Mouse (Mus musculus) liver, embryonic 12.5 days (tissue): ENCODE data around the gene Piezo1. TPM values are rescaled to one million over a fixed set of nuclear protein-coding genes. Genes with fewer than 3 reads are reported as not detected.
"Not testable (repeated sequence)": the region's sequence is repeated elsewhere in the genome, so short reads cannot be mapped to it uniquely, and the experiment has no call there.

ENCODE experiments used
- ATAC-seq: fragments of 200-750 bp; cut with Nextera tagmentation; 2 replicates; pipeline ENCODE4 v1.8.0; 2017; ENCODE audit warnings: moderate number of reproducible peaks, mild to moderate bottlenecking, moderate library complexity
- H3K27ac ChIP-seq: fragments of 300-500 bp; sonication (generic); 2 replicates; pipeline ENCODE4 v1.5.1; 2016; ENCODE audit warnings: mild to moderate bottlenecking
- H3K27me3 ChIP-seq: fragments of 300-500 bp; sonication (generic); replicated peaks from 2 replicates; pipeline ENCODE4 v1.6.1; 2016; ENCODE audit warnings: mild to moderate bottlenecking, moderate library complexity
- H3K36me3 ChIP-seq: fragments of 300-500 bp; sonication (generic); 2 replicates; pipeline ENCODE4 v1.6.1; 2016; ENCODE audit warnings: mild to moderate bottlenecking, moderate library complexity
- H3K4me1 ChIP-seq: fragments of 300-500 bp; sonication (generic); 2 replicates; pipeline ENCODE4 v1.6.1; 2016
- H3K4me2 ChIP-seq: fragments of 300-500 bp; sonication (generic); 2 replicates; pipeline ENCODE4 v1.6.1; 2016; ENCODE audit warnings: mild to moderate bottlenecking, moderate library complexity
- H3K4me3 ChIP-seq: fragments of 300-500 bp; sonication (generic); 2 replicates; pipeline ENCODE4 v1.5.1; 2016; ENCODE audit warnings: mild to moderate bottlenecking, moderate library complexity
- H3K9ac ChIP-seq: fragments of 300-500 bp; sonication (generic); 2 replicates; pipeline ENCODE4 v1.6.1; 2016; ENCODE audit warnings: mild to moderate bottlenecking, moderate library complexity
- H3K9me3 ChIP-seq: fragments of 300-500 bp; sonication (generic); replicated peaks from 2 replicates; pipeline ENCODE4 v1.6.1; 2016; ENCODE audit warnings: mild to moderate bottlenecking, moderate library complexity
- WGBS: fragments of 180-500 bp; shearing (Covaris S2); methylation state at CpG from one replicate; pipeline ENCODE4 v1.1.7; 2016; ENCODE audit not compliant: insufficient replicate concordance; 5-methylcytosine and 5-hydroxymethylcytosine counted together
- polyA plus RNA-seq: library from polyadenylated mRNA; unstranded; fragments of >200 nt; fragmentation: Nextera tagmentation; extraction: Ambion mirVana; gene quantifications from 2 replicates; pipeline ENCODE4 v1.2.1, GENCODE M21; 2016

The Piezo1 gene
- polyA plus RNA-seq, 1 experiment from 2014 or later: 21.7 TPM

DNA sequence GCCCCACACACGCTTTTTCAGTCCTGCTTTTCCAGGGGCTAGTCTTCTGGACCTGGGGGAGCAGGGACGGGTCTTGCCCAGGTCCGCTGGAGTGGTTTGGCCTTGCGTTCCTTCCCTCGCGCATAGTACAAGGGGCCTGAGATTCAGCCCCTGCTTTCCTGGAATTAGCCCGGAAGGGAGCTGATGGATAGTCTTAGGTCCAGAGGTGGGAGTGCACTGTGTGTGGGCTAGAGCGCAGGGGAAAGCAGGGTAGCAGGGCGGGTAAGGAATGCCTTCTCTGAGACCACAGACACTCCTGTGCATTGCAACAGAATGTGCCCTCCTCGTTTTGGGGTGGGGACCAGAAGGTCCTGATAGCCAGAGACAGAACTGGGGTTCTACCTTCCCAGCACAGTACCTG is 26.0 kb upstream of the Piezo1 start:
- Histone ChIP-seq H3K27ac (no peak overlapping the region), H3K4me3 (peak overlapping the region; percentile 71; the same call in 1 of the 2 replicates), H3K9ac (no peak overlapping the region), H3K27me3 (no peaks in the 10 kb centered on the region), H3K36me3 (peaks cover 29% of the 10 kb centered on the region), H3K4me1 (peaks cover 52% of the 10 kb centered on the region), H3K4me2 (peak overlapping the region; percentile 92), H3K9me3 (no peaks in the 10 kb centered on the region)
- peak; percentile 1; the same call in 1 of the 2 replicates for ATAC-seq
- WGBS: 61% methylated on average over 10 of the region's 10 CpGs

DNA sequence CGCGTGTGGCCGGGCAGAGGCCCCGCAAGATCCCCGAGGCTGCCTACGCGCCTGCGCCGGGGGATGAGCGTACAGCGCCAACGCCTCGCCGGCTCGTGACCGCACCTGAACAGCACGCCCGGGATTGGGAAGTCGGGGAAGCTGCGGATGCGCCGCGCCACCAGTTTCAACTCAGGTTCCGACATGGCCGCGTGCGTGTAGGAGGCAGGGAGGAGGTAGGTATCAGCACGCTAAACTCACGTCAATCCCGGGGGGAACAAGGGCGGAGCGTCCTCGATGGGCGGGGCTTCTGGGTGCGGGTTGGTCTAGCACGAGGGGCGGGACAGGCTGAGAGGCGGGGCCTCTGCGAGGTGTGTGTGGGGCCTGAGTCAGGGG is 25.5 kb upstream of the Piezo1 start, which contains the start of gene Aprt:
Gene Aprt (minus strand): TSS at position 262 of the 375 bp plus-strand sequence.
- H3K27ac ChIP-seq: peak within 1 kb of the TSS; percentile 83
- ATAC-seq: peak; percentile 87
- no peaks in the 10 kb centered on the region for H3K27me3 ChIP-seq
- H3K9ac ChIP-seq: peak within 1 kb of the TSS; percentile 77
- H3K4me1 ChIP-seq: peaks cover 57% of the 10 kb centered on the region
- peaks cover 34% of the 10 kb centered on the region for H3K36me3 ChIP-seq
- peak within 1 kb of the TSS; percentile 92 for H3K4me2 ChIP-seq
- H3K4me3 ChIP-seq: peak within 1 kb of the TSS; percentile 71
- H3K9me3 ChIP-seq: no peaks in the 10 kb centered on the region
- 2% methylated on average over 39 of the region's 39 CpGs for WGBS

DNA sequence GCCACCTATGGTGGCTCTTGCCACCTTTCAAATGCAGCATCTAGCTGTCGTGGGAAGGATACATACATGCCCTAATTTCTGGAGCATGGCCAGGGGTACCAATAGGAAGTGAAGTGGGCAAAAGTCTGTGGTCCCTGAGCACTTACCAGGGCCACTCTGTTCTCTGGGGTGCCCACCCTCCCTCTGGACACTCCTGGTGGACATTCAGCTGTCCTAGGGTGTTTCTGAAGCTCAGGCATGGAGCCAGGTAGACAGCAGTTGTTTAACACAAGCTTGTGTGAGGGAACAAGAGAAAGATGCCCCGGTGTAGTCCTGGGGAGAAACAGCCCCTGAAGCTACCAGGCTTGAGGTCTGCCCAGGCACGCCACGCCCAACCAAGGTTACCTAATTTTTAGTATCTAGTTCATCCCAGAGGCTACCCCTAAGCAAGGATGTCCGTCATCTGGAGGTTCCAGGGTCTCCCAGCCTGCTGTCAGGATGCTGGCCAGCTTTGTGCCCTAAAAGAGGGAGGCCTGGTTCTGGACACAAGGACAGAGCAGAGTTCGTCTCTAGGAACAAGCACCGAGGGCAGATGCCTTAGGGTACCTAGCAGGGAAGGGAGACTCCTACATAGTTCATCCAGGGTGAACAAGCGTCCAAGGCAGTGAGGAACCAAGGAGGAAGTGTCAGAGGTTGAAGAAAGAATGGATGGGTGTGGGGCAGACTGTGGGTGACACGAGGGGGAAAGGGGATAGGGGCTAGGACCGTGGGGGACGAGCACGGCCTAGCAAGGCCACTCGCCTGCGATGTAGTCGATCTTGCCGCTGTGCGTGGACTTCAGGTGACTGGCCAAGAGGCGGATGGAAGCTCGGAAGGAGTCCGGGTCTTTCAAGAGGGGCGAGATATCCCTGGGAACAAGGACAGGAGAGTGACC is 24.9 kb upstream of the Piezo1 start:
- peak overlapping the region; percentile 92 for H3K4me2 ChIP-seq
- peak overlapping the region; percentile 77 for H3K9ac ChIP-seq
- peak overlapping the region; percentile 83 for H3K27ac ChIP-seq
- peaks cover 41% of the 10 kb centered on the region for H3K36me3 ChIP-seq
- peak overlapping the region; percentile 71 for H3K4me3 ChIP-seq
- 5% methylated on average over 21 of the region's 21 CpGs for WGBS
- H3K9me3 ChIP-seq: no peaks in the 10 kb centered on the region
- 0 out of 2 replicates have a peak, but pooled peaks have one; percentile 2 for ATAC-seq
- peaks cover 63% of the 10 kb centered on the region for H3K4me1 ChIP-seq
- no peaks in the 10 kb centered on the region for H3K27me3 ChIP-seq

DNA sequence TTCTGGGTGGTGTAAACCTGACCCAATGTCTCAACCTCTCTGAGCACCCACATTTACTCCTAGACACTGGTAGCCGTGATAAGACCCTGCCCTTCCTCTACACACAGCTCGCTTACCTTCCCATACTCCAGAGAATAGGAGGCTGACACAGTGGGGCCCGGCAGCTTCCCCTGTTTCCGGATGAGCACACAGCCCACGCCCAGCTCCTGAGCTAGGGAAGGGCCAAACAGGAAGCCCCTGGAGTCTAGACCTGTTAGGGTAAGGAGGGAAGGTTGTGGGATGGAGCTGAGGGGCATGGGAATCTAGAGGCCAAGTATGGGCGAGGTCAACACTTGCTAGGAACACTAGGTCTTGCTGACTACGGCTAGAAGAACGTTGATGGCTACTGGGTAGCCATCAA is 24.2 kb upstream of the Piezo1 start:
- peak; percentile 33 for ATAC-seq
- Histone ChIP-seq H3K4me3 (peak overlapping the region; percentile 71), H3K4me2 (peak overlapping the region; percentile 92), H3K9ac (peak overlapping the region; percentile 77), H3K4me1 (peaks cover 70% of the 10 kb centered on the region), H3K27ac (peak overlapping the region; percentile 83), H3K36me3 (peaks cover 48% of the 10 kb centered on the region), H3K9me3 (no peaks in the 10 kb centered on the region), H3K27me3 (no peaks in the 10 kb centered on the region)
- 15% methylated on average over 8 of the region's 8 CpGs for WGBS

DNA sequence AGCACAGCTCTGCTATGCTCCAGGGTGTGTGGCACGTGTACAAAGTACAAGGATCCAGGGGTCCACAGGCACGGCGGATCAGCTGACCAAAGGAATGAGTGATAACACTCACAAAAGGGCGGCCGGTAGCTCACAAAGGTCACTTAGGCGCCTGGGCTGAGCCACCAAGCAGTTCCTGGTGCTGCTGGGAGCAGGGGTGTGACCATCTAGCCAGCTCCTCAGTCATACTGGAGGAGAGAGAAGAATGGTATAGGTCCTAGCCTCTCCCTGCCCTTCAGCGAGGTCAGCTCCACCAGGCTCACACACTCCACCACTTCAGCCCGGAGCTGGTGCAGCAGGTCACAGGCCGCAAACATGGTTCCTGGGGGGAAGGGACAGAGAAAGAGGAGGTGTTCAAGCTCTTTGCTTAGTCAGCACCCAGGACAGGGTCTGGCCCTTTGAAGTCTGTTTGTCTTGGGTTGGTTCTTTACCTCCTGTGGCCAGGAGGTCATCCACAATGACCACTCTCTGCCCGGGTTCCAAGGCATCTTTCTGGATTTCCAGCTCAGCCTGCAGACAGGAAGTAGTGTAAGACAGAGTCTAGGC is 23.6 kb upstream of the Piezo1 start:
- H3K4me3 ChIP-seq: peak overlapping the region; percentile 71
- no peaks in the 10 kb centered on the region for H3K27me3 ChIP-seq
- peak overlapping the region; percentile 83 for H3K27ac ChIP-seq
- peaks cover 76% of the 10 kb centered on the region for H3K4me1 ChIP-seq
- peaks cover 53% of the 10 kb centered on the region for H3K36me3 ChIP-seq
- H3K4me2 ChIP-seq: peak overlapping the region; percentile 92
- 15% methylated on average over 10 of the region's 10 CpGs for WGBS
- peak overlapping the region; percentile 77 for H3K9ac ChIP-seq
- peak; percentile 19; the same call in 1 of the 2 replicates for ATAC-seq
- H3K9me3 ChIP-seq: no peaks in the 10 kb centered on the region

DNA sequence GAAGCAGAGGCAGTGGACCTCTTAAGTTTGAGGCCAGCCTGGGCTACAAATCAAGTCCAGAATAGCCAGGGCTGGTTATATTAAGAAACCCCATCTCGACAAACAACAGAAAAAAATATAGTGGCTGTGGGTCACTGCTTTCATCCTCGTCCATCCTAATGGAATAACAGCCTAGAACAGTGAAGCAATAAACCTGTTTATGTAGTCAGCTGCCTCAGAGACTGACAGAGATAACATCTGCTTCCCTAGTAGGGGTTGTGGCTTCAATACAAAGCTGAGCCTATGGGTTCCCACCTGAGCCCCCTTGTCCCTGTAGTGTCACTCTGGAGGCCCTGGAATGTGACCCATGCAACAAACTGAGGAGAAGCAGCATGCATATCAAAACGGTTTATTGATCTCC is 23.1 kb upstream of the Piezo1 start:
- ATAC-seq: no peak
- no peaks in the 10 kb centered on the region for H3K27me3 ChIP-seq
- H3K4me1 ChIP-seq: peaks cover 81% of the 10 kb centered on the region
- H3K4me3 ChIP-seq: peak overlapping the region; percentile 71; the same call in 1 of the 2 replicates
- peak overlapping the region; percentile 83 for H3K27ac ChIP-seq
- WGBS: 46% methylated on average over 3 of the region's 3 CpGs
- peaks cover 58% of the 10 kb centered on the region for H3K36me3 ChIP-seq
- H3K9me3 ChIP-seq: no peaks in the 10 kb centered on the region
- peak overlapping the region; percentile 92 for H3K4me2 ChIP-seq
- peak overlapping the region; percentile 77 for H3K9ac ChIP-seq

DNA sequence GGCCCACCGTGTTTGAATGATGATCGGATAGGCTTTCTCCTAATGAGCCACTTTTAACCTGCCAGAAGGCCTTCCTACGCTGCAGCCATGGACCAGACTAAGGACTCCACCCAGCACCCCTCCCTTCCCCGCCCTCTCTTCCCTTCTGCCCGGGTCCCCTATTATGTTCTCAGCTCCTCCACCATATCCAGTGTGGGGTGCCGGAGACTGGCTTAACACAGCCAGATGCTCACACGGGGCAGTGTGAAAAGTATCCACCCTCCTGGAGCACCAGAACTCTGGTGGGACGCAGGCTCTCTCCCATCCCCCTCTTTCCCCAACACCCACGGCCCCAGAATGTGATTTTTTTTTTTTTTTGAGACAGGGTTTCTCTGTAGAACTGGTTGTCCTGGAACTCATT is 22.4 kb upstream of the Piezo1 start:
- H3K4me3 ChIP-seq: no peak overlapping the region
- peak overlapping the region; percentile 83 for H3K27ac ChIP-seq
- H3K36me3 ChIP-seq: peaks cover 63% of the 10 kb centered on the region
- no peaks in the 10 kb centered on the region for H3K27me3 ChIP-seq
- ATAC-seq: no peak
- no peak overlapping the region for H3K4me2 ChIP-seq
- H3K9me3 ChIP-seq: no peaks in the 10 kb centered on the region
- peaks cover 87% of the 10 kb centered on the region for H3K4me1 ChIP-seq
- no peak overlapping the region for H3K9ac ChIP-seq
- WGBS: 41% methylated on average over 9 of the region's 9 CpGs

DNA sequence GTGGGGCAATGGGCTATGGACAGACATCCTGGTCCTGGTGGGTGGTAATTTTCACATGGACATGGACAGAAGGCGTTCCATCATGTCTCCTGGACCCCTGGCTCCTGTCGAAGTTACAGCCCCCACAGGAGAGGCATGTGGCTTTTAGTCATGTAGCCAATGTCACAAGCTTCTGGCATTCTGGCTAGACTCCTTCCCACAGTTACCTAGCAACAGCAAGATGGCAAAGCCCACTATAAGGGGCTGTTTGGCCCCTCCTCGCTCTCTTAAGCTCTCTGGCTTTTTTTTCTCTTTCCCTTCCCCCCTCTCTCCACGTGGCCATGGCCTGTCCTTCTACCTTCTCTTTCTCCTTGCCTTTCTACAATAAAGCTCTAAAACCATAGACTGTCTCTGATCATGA is 22.0 kb upstream of the Piezo1 start:
- H3K9me3 ChIP-seq, H3K4me3 ChIP-seq, ATAC-seq, H3K27me3 ChIP-seq, H3K9ac ChIP-seq: not testable (repeated sequence)
- H3K4me2 ChIP-seq: peak overlapping the region; percentile 19; the same call in 1 of the 2 replicates
- 54% methylated on average over 4 of the region's 4 CpGs for WGBS
- H3K27ac ChIP-seq: peak overlapping the region; percentile 83
- H3K36me3 ChIP-seq: peaks cover 63% of the 10 kb centered on the region
- H3K4me1 ChIP-seq: peaks cover 87% of the 10 kb centered on the region

DNA sequence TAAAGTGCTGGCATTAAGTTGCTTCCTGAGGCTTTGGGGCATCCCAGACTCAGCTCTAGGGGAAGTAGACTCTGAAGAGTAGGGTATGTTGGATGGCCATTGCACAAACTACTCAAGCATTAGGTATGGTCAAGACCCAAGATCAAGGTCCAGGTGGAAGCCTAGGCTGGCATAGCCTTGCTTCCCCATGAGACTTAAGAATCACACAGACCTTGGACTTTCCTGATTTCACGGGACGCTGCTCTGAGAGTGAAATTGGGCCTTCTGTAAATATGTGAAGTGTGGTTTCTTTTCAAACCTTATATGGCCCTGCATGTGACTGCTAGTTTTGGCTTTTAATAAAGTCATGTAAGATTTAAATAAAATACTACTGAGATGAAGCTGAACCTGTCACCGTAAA is 21.6 kb upstream of the Piezo1 start:
- peaks cover 63% of the 10 kb centered on the region for H3K36me3 ChIP-seq
- 0 out of 2 replicates have a peak overlapping the region, but pooled peaks have one; percentile 0 for H3K9ac ChIP-seq
- H3K27ac ChIP-seq: peak overlapping the region; percentile 83
- 89% methylated on average over 3 of the region's 3 CpGs for WGBS
- peaks cover 87% of the 10 kb centered on the region for H3K4me1 ChIP-seq
- H3K4me3 ChIP-seq: no peak overlapping the region
- ATAC-seq: no peak
- H3K9me3 ChIP-seq: no peaks in the 10 kb centered on the region
- peak overlapping the region; percentile 19; the same call in 1 of the 2 replicates for H3K4me2 ChIP-seq
- no peaks in the 10 kb centered on the region for H3K27me3 ChIP-seq

DNA sequence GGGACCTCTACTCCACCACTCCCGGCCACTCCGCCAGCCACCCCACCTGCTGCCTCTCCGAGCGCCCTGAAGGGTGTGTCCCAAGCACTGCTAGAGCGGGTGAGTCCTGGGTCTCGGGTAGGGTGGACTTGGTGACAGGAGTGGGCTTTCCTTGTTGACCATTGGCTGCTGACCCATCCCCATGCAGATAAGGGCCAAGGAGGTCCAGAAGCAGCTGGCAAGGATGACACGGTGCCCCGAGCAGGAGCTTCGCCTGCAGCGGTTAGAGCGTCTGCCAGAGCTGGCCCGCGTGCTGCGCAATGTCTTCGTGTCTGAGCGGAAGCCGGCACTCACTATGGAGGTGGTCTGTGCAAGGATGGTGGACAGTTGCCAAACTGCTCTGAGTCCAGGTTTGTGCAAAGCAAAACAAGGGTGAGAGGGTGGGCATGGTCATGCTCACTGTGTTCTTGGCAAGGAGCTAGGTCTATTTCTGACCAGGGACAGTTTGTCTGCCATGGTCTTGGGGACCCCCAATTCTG is 20.7 kb upstream of the Piezo1 start:
- H3K4me3 ChIP-seq: no peak overlapping the region
- no peak overlapping the region for H3K27ac ChIP-seq
- 0 out of 2 replicates have a peak overlapping the region, but pooled peaks have one; percentile 0 for H3K9ac ChIP-seq
- peaks cover 63% of the 10 kb centered on the region for H3K36me3 ChIP-seq
- H3K27me3 ChIP-seq: no peaks in the 10 kb centered on the region
- WGBS: 91% methylated on average over 17 of the region's 17 CpGs
- H3K4me2 ChIP-seq: peak overlapping the region; percentile 96; the same call in 1 of the 2 replicates
- peaks cover 86% of the 10 kb centered on the region for H3K4me1 ChIP-seq
- no peaks in the 10 kb centered on the region for H3K9me3 ChIP-seq
- no peak for ATAC-seq

DNA sequence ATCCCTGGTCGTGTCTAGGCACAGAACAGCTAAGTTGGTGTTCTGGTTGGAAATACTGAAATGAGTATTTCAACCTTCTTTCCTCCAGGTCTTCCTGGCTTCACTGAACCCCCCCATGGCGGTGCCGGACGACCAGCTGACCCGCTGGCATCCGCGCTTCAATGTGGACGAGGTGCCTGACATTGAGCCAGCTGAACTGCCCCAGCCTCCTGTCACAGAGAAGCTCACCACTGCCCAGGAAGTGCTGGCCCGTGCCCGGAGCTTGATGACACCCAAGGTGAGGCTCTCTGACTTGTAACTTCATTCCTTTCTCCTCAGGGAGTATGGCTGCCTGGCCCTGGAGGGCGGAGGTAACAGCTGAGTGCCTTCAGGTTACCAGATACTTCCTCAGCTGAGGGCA is 20.0 kb upstream of the Piezo1 start:
- Histone ChIP-seq H3K9ac (no peak overlapping the region), H3K27ac (0 out of 2 replicates have a peak overlapping the region, but pooled peaks have one; percentile 8), H3K36me3 (peaks cover 63% of the 10 kb centered on the region), H3K4me1 (peaks cover 87% of the 10 kb centered on the region), H3K4me3 (no peak overlapping the region), H3K4me2 (peak overlapping the region; percentile 96; the same call in 1 of the 2 replicates), H3K9me3 (no peaks in the 10 kb centered on the region), H3K27me3 (no peaks in the 10 kb centered on the region)
- WGBS: 85% methylated on average over 11 of the region's 11 CpGs
- ATAC-seq: no peak
